Mouse (Mus musculus): ENCODE results near the gene Disc1.

- TF ChIP-seq POLR2A (IDR thresholded peaks at IDR 0.05; ENCODE audit: low read depth, low read length) = no peak
- TF ChIP-seq CTCF (IDR thresholded peaks at IDR 0.05; ENCODE audit: extremely low read depth, insufficient read depth, insufficient read length, insufficient replicate concordance) = no peak
Observed at GRCm38 (mm10) chr8:125083746-125084145, 29.8 kb downstream of the Disc1 start.
